Mouse (Mus musculus): ENCODE results near the gene Arap1.

DNA sequence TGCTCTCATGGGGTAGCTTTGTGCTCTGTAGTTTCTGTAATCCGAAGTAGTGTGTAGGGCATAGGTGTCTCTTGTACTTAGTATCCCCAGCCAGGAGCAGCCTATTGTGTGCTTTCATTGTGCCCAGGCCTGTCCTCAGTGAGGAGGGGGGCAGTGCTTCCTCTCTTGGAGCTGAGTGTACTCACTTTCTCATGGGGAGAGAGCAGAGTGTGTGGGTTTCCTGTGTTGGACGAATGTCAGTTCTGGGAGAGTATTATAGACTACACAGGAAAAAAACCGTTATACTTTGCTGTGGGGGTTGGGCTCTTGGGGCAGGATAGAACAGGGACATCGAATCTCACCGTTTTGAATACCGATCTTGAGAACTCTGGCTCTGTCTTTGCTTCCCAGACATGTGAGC lies 6.5 kb upstream of the Arap1 start:
- TF ChIP-seq MYOG (IDR thresholded peaks at IDR 0.05; ENCODE audit: control insufficient read depth in 1 of 3, insufficient read depth in 1 of 3, insufficient read length in 2 of 3, low read depth in 2 of 3) = no peak
- TF ChIP-seq POLR2A (IDR thresholded peaks at IDR 0.05; ENCODE audit: insufficient read length, low read depth) = no peak
- no peak for TF ChIP-seq USF1 (IDR thresholded peaks at IDR 0.05; ENCODE audit: low read depth)
- no peak for TF ChIP-seq TCF12 (IDR thresholded peaks at IDR 0.05; ENCODE audit: insufficient read depth, poor library complexity, severe bottlenecking)
- TF ChIP-seq POLR2AphosphoS2 (IDR thresholded peaks at IDR 0.05; ENCODE audit: insufficient read length, low read depth) = no peak
- TF ChIP-seq CEBPB (IDR thresholded peaks at IDR 0.05; ENCODE audit: insufficient read depth, poor library complexity, severe bottlenecking) = no peak
- TF ChIP-seq MYOD1 (IDR thresholded peaks at IDR 0.05; ENCODE audit: control insufficient read depth in 1 of 3, insufficient read length in 2 of 3, low read depth in 2 of 3) = no peak
- no peak for TF ChIP-seq E2F4 (IDR thresholded peaks at IDR 0.05; ENCODE audit: insufficient read depth)
- TF ChIP-seq MAX (IDR thresholded peaks at IDR 0.05; ENCODE audit: low read depth) = no peak
- TF ChIP-seq TCF3 (IDR thresholded peaks at IDR 0.05; ENCODE audit: insufficient read length, low read depth) = no peak
- TF ChIP-seq SRF (IDR thresholded peaks at IDR 0.05; ENCODE audit: control insufficient read depth, insufficient read length, low read depth) = no peak
